Mouse (Mus musculus): ENCODE measurements around the gene Zfp386.
"Not testable (repeated sequence)": the region's sequence is repeated elsewhere in the genome, so short reads cannot be mapped to it uniquely, and the experiment has no call there.

Gene Zfp386

DNA sequence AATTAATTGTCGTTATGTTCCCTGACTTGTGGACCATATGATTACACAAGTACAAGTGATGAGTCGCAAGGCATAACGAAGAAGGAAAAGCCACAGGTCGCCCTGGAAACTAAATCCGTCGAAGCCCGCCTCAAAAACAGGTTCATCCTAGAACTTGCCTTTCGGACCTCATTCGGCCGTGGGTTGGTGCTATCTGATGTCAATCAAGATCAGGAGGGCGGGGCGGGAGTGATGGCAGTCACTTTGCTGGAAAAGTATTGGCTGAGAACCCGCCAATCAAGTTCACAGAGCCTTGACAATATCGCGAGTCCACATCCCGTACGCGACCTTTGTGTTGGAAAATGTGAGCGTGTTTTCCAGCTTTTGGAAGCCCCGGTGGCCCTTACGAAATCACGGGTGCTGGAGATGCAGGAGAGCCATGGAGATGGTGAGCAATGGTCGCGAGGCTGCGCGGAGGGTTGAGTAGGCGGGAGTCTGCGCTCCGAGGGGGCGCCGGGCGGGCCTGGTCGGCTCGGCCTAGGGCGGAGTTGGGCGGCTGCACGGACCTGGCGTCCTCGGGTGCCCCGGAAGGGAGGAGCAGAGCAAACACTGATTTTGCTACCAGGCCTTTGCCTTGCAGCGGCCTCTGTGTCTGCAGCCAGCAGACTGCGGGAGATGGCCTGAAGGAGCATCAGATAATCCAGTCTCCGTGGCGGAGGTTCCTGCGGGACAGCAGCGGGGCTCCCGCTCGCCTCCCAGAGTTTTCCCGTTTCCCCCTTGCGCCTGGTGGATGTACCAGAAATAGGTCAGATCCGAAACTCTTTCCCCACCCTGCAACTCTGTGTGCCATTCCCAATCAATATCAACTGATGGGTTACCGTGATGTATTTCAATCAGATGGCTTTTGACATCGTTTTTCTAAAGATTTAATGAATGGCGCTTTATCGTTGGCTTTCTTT lies at the start of gene Zfp386:
Zfp386 (plus strand) TSS at position 285 of the 938 bp plus-strand sequence.
- peak; percentile 98 for DNase-seq

DNA sequence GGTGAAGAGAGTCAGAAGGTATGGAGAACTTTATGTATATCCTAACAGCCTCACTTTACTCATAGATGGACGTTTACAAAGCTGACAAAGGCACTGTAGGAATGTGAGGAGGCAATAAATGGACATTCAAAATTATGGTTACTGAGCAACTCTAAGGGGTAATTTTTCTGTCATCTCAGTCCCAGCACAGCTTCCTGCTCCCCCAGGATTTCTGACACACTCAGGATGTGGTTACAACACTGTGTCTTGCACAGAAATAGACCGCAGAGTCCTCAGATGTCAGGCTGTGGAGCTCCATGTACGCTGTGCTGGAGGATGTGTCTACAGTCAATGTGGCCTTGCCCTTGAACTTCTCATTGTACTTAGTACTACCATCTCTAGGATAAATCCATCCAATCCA lies 47.7 kb upstream of the Zfp386 start:
- DNase-seq, result not testable (repeated sequence)

DNA sequence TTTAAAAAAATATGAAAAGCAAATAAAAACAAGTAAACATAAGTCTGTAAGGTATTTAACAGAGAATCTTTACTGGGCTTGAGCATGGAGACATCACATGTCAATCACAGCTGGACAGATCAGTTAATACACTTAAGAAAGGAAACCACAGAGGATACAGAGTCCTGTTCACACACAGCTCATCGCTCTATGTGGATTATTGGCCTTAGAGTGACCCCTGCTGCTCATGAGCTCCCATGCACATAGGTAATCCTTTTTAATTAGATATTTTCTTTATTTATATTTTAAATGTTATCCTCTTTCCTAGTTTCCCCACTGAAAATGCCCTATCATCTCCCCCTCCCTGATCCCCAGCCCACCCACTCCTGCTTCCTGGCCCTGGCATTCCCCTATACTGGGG lies 44.6 kb upstream of the Zfp386 start:
- not testable (repeated sequence) for DNase-seq

DNA sequence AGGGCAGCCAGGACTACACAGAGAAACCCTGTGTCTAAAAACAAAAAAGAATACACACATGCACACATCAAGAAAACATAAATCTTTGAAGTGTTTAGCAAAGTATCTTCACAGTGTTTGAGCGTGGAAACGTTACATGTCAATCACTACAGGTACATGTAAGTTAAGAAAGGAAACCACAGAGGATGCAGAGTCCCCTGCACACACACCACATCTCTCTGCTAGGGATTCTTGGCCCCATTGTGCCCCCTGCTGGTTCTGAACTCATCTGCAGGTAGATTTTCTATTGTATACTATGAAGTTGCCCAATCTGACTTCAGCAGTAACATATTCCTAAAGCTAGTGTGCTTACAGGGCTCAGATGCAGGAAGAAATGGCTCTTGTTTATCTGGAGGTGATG lies 36.7 kb upstream of the Zfp386 start:
- no peak for DNase-seq

DNA sequence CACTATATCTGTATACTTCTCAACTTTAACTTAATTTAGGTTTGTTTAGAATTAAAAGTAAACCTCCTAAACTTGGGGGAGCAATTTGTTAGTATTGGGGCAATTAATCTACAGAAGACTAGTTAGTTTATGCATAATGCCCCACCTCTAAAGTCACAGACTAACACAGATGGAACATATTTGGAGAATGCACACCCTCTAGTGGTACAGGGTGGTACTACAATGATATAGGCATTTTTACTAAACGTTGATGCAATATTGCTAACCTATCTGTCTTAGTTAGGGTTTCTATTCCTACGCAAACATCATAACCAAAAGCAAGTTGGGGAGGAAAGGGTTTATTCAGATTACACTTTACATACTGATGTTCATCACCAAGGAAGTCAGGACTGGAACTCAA lies 19.4 kb upstream of the Zfp386 start:
- no peak for DNase-seq

DNA sequence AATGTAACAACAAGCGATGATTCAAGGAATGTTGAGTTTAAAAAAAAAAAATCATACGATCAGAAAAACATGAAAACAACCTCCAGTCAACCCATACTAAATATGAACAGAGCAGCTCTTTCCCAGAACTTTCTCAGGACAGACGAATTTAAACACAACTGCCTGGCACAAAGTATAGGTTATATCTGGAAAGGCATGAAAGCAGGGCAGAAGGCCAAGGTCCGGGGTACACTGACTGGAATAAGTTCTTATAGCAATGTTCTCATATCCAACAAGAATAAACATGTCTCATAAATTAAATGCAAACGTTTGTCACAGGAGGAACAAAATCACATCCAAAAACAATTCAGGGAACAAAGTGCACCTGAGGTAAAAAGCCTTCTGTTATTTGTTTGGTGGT lies 12.2 kb upstream of the Zfp386 start:
- no peak for DNase-seq

DNA sequence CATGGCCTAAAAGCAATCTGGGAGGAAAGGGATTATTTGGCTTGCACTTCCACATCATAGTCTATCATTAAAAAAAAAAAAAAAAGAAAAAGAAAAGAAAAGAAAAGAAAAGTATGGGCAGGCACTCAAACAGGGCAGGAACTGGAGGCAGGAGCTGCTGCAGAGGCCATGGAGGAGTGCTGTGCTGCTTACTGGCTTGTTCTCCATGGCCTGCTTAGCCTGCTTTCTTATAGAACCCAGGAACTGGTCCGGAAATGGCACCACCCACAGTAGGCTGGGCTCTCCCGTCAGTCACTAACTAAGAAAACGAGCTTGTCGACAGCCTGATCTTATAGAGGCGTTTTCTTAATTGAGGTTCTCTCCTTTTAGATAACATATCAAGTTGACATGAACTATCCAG lies 2.7 kb upstream of the Zfp386 start:
- no peak for DNase-seq

DNA sequence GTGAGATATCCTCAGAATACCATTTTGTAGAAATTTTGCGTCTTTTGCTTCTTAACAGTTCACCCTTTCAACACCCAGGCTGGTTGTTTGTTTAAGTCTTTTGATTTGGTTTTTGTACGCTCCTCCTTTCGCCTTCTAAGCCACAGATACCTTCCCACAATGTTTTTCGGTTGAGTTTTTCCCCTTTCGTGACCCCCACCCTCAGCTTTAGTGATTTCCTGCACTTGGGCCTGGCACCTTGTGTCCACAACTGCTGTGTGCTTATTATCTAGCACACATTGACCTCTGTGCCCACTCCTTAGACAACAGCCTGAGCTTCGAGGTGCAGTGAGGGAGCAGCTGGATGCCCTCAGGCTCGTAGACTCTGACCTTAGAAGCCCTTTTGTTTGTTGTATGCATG lies 1.2 kb downstream of the Zfp386 start:
- no peak for DNase-seq

DNA sequence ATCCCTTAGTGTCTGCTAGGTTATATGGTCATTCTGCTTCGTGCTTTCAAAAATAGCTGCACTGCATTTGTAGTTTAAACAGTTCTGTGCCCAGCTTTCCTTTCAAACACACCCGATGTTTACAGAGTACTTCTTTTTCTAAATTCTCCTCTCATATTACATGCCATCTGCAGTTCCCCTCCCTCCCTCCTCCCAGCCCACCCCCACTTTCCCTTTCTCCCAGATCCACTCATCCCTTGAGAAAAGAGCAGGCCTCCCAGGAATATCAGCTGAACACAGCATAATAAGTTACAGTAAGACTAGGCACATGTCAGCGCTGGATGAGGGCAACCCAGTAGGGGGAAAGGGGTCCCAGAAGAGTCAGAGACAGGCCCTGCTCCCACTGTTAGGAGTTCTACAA lies 1.7 kb downstream of the Zfp386 start:
- DNase-seq, result no peak

DNA sequence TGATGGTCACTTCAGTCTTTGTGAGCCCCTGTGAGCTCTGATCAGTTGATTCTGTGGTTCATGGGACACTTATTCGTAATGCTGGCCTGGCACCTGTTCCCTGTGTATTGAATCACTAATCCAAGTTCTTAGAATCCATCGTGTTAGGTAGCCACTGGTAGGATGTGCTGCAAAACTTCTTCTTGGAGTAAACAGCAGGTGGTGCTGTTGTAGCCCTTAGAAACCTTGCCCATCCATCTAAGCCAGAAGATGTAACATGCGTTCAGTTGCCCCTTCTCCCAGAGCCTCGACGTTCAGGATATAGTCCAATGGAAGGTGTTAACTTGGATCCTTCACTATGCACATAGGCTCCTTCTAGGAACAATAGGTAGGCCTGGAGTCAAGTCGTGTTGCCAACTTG lies 2.2 kb downstream of the Zfp386 start:
- no peak for DNase-seq

DNA sequence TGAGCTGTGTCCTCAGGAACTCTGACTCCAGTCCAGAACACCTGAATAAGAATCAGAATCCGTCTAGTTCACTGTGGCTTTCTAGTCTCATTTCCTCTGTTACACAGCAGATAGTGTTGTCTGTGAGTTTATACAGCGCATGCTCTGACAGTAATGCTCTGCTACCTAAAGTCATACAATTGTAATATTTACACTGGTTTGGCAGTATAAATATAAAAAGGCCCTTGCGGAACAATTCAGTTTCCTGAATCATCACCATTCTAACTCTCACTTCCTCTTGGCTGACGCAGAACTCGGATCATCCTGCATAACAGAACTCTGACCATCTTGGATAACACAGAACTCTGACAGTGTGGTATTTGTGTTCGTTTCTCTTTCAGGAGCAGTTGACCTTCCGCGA lies 6.8 kb downstream of the Zfp386 start:
- no peak for DNase-seq

DNA sequence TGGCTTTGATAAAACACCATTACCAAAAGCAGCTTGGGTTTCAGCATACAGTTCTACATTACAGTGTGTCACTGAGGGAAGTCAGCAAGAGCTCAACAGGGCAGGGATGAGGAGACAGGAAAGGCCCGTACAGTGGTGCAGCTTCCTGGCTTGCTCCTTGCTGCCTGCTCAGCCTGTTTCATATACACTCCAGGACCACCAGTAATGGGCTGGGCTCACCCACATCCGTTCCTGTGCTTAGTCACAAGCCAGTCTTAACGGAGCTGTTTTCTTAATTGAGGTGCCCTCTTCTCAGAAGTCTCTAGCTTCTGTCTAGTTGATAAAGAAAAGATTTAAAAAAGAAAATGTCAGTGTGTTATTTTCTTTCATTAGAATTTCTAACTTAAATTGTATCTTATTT lies 8.6 kb downstream of the Zfp386 start:
- no peak for DNase-seq

DNA sequence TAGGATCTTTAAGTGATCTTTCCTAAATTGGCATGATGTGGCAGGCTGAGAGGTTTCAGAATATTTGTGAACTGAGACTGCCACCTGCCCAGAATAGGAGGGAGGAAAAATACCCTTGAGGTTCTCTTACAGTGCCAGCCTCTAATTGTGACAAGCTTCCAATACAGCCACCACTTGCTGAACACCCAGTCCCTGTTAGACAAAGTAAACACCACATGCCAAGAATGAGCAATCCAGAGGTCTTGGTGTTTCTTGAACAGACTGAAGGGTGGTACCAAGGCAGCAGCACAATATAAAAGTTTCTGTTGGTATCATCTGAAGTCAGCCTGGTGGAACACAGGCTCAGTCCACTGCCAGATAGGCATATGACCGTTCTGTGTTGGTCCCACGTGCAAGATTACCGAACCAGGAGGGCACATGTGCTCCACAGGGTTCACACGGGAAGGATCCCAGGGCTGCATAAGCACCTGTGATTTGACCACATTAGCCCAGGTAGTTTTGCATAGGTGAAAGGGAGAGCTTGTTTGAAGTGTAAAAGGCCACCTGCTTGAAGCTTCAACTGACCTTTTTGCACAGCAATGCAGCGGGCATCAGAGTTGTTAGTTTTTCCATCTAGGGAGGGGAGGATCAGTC lies 14.2 kb downstream of the Zfp386 start:
- DNase-seq, result no peak

DNA sequence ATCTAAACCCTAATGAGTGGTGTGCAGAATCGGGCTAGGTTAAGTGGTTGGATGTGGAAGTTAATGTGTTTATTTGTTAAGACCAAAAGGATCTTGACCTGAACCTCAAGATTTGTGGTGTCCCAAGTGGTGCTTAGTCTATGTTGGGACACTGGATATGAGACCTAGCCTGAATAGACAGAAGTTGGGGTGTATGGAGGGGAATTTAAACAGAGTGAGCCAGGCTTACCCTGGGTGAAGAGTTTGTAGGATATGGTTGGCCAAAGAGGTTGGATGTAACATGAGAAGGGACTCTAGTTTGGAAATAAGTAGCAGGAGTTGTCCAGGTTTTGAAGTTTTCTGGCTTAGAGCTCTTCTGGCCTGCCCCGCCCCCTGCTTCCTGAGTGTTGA lies 14.7 kb downstream of the Zfp386 start:
- no peak for DNase-seq

DNA sequence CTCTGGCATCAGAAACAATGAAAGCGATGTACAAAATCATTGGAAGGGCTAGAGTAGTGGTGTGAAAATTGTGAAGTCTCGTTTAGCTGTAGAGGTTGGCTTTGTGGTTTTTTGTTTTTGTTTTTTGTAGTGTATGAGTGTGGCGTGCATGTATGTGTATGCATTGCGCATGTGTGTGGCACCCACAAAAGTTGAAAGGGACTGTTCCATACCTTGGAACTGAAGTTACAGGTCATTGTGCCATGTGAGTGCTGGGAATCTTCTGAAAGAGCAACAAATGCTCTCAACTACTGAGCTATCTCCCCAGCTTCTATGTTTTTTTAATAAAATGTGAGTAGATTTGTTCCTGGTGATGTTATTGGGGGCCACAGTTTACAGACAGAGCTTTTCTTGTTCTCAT lies 15.5 kb downstream of the Zfp386 start:
- DNase-seq, result no peak

DNA sequence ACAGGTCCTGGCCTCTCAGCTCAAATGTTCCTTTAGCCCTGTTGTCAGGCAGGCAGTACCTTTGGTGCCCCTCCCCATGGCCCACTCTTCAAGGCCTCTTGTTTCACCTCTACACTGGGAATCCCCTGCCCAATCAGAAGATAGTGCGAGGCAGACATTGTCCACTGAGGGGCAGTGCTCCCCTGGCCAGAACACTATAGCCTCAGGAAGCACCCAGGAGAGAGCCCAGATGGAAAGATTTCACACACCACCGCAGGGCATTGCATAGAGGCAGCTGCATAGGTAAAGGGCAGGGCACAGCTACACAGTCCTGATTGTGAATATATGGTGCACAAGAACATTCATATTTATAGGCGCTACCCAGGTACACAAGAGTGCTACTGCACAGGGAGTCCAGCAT lies 23.5 kb downstream of the Zfp386 start:
- DNase-seq, result peak; percentile 32

DNA sequence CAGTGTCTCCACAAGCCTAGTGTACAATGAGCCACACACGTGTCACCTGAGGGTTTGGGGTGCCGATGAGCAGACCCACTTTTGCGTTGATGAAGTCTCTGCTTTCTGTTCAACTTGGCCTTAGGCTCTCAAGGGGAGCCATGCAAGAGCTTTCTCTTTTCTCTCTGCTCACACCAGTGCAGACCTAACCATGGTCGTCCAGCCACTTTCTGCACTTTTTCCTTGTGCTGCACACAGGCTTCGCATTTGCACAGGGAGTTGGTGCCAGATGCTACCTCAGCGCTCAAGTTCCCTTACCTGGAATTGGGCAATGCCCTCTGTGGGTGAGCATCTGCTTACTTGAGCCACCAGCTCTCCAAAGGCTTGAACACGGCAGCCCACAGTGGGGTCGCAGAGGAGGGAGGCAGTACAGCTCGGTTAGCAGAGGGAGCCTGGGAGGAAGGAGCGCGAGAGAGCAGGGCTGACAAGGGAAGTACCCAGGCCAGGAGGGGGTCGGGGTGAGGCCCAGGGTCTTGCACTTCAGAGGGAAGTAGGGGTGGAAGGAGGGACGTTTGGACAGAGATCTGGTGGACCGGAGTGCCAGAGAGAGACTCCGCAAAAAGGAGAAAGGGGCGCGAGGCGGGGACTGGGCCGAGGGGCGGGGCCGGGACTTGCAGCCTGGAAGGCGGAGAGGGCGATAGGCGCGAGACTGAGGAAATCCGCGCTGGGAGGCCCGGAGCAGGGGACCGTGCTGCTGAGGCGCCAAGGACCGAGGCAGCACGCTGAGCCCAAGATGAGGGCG lies 29.7 kb downstream of the Zfp386 start, which contains the start of gene Vipr2:
Vipr2 (plus strand) TSS at position 653 of the 781 bp plus-strand sequence.
- peak; percentile 61 for DNase-seq

DNA sequence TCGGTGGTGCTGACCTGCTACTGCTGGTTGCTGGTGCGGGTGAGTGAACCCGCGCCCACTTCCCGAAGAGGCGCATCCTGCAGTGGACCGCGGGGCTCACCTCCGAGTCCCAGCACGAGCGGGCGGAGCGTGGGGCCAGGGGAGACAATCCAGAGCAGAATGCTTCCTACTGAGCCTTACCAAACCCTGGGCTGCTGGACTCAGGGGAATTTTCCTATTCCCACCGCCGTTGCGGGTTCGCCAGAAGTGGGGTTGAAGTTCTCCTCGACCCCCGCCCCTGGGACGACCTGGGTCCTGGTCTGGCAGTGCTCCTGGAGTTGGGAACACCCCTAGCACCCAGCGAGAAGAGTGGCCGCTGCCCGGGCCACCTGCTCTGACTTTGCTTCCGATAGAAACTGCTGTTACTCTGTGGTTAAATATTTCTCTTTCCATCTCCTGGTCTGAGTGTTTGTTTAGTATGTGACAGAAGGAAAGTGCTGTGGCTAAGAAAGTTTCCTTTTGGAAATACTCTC lies 30.4 kb downstream of the Zfp386 start:
- no peak for DNase-seq

DNA sequence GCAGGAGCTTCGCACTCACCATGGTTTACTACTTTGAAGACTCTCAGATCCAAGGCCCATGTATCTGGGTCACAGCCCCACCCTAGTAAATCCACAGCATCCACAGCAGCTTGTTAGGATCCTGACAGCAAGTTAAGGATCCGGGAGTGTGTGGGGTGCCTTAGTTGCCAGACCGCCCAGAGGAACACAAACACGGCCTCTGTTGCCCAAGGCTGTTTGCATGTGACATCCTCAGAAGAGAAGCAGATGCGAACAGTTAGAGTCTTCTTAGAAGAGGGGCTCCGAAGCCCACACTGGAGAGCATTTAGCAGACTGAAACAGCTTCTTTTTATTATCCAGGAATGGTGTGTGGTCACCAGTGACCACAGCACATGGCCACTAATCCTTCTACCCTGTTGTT lies 35.6 kb downstream of the Zfp386 start:
- no peak for DNase-seq

DNA sequence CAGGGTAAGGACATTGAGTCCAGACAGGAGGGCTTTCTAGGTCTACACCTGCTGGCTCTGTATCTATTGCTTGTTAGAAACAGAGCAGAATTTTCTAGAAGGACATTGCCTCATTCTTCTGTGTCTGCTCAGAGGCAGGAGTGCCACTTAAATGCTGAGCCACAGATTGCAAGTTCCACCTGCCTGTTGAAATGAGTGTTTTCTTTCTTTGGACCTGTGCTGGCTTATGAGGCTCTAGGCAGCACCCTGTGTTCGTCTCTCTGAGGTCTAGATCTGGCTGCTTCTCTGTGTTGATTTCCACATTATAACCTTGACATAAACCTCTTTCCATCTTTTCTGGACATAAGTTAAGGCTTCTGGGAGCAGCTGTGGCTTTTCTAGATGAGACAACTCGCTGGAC lies 36.8 kb downstream of the Zfp386 start:
- no peak for DNase-seq

DNA sequence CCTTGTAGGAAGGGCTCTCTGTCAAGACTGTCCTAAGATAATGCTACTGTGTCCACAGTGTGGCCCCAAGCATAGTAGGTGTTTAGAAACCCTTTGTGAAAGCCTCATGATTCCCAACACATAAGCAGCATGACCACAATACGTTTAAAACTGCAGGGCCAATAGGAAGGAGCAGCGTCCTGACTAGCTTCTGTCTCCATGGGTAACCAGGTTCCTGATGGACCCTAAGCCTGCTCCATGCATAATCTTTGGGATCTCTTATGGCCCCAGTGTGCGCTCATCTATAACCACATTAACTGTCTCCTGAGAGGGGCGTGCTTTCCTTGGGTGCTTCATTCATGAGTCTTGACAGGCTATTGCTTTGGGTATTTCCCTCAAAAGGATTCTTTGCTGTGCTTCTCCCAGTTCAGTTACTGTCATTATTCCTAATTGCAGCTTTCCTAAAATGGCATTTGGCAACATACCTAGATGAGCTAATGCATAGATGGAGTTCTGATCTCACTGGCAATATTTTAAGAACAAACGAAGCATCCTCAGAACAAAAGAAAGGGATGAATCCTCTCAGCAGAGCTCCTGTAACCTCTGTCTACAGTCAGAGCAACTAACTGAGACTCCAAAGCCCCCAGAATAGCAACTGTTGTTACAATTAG lies 39.6 kb downstream of the Zfp386 start:
- DNase-seq, result no peak

DNA sequence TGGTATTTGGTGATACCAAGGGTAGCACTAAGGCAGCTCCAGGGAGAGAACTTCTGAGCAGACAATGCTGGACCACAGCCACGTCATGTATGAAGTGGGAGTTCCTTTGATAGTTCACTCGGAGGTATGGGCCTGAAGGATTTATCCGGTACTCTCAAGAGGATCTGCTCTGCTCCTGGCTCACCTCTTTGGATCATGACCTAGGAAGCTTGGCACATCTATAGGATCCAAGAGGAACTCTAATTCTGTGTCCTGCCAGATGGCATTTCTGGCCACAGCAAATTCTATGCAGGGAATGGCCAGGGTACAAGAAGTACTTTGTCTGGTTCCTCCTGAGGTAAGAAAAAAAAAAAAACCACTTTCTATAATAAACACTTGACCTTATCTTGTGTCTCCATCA lies 42.3 kb downstream of the Zfp386 start:
- no peak for DNase-seq

Measured in right cerebral cortex, postnatal 4 days (tissue).